Mouse (Mus musculus): ENCODE measurements around the gene Nme3. TPM values are rescaled to one million over a fixed set of nuclear protein-coding genes. Genes with fewer than 3 reads are reported as not detected.

The Nme3 gene
- polyA plus RNA-seq (2015; fragmentation: Nextera tagmentation; extraction: Ambion mirVana): 37.1 and 37.8 TPM in 2 replicates

- peak within 1 kb of the TSS; percentile 87 for H3K4me2 ChIP-seq (ENCODE audit: low read depth, low read length)
- peaks cover 60% of the 10 kb centered on the region for H3K36me3 ChIP-seq (replicated peaks; ENCODE audit: insufficient read depth, low read length)
These were observed at the start of gene Nme3 for GRCm38 (mm10) chr17:24896241-24896992. Gene Nme3, plus strand, starts transcription at chr17:24896500.

DNA sequence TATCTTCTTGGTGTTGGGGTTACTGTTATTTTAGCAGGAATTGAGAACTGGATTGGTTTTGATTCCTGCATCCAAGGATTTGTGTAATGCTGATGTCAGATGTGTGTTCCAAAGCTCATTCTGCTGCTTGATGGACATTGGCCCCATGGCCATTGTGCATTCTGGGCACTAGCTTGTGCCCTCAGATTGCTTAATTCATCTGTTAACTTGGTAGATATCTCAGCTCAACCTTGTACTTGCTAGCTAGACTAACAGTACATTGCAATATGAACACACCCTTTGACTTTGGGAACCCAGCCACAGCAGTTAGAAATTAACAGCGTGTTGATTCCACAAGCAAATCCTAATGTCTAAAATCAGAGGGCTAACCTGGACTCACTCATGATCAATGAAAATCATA is 48.9 kb upstream of the Nme3 start:
- WGBS (ENCODE audit: insufficient replicate concordance): 76% methylated on average over 1 of the region's 1 CpGs
- H3K27ac ChIP-seq (ENCODE audit: low read depth): peak overlapping the region; percentile 68

More at GRCm38 (mm10) chr17:24896241-24896992, at the start of gene Nme3:
- Histone ChIP-seq H3K4me1 (ENCODE audit: insufficient read depth) (peaks cover 23% of the 10 kb centered on the region), H3K27ac (ENCODE audit: low read depth) (peak within 1 kb of the TSS; percentile 76), H3K9ac (replicated peaks) (peak within 1 kb of the TSS; percentile 89), H3K27me3 (ENCODE audit: insufficient read depth, low read length) (no peaks in the 10 kb centered on the region), H3K4me3 (ENCODE audit: low read depth, low read length) (peak within 1 kb of the TSS; percentile 86), H3K9me3 (ENCODE audit: low read length) (no peaks in the 10 kb centered on the region)
- no peak for TF ChIP-seq EP300 (IDR thresholded peaks at IDR 0.05; ENCODE audit: low read depth)
- peak; percentile 34 for TF ChIP-seq CTCF (IDR thresholded peaks at IDR 0.05; ENCODE audit: low read depth)
- WGBS (ENCODE audit: insufficient replicate concordance): 2% methylated on average over 50 of the region's 50 CpGs
- ATAC-seq (peak; percentile 72), DNase-seq (peak; percentile 91)

DNA sequence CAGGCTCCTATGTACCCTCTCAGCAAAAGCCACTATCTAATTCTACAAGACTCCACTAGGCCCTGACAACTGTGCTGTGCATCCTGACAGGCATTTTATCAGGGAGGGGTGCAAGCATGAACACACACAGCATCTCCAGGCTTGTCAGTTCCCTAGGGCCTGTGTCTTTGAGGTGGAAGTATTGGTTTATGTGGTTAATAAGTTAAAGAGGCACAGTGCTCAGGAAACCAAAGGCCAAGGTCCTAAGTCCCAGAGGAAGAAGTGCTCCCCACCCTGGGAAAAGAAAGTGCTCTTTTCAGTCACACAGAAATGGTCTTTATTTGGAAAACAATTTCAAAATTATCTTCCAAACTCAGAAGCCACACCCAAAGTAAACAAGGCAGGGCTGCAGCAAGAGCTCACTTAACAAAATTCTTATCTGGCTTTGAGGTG is 47.7 kb upstream of the Nme3 start:
- TF ChIP-seq CTCF (IDR thresholded peaks at IDR 0.05; ENCODE audit: low read depth) (peak; percentile 14; the same call in 1 of the 2 replicates), EP300 (IDR thresholded peaks at IDR 0.05; ENCODE audit: low read depth) (peak; percentile 68; the same call in 1 of the 2 replicates)
- no peaks in the 10 kb centered on the region for H3K27me3 ChIP-seq (ENCODE audit: insufficient read depth, low read length)
- peak overlapping the region; percentile 89 for H3K9ac ChIP-seq (replicated peaks)
- peaks cover 11% of the 10 kb centered on the region for H3K36me3 ChIP-seq (replicated peaks; ENCODE audit: insufficient read depth, low read length)
- peak; percentile 39 for DNase-seq
- H3K4me3 ChIP-seq (ENCODE audit: low read depth, low read length): peak overlapping the region; percentile 95
- H3K4me2 ChIP-seq (ENCODE audit: low read depth, low read length): peak overlapping the region; percentile 84
- H3K27ac ChIP-seq (ENCODE audit: low read depth): peak overlapping the region; percentile 97
- H3K9me3 ChIP-seq (ENCODE audit: low read length): no peaks in the 10 kb centered on the region
- H3K4me1 ChIP-seq (ENCODE audit: insufficient read depth): peaks cover 22% of the 10 kb centered on the region
- no peak for ATAC-seq

More for the DNA sequence above, 48.9 kb upstream of the Nme3 start:
- H3K4me3 ChIP-seq (ENCODE audit: low read depth, low read length): peak overlapping the region; percentile 95
- H3K4me1 ChIP-seq (ENCODE audit: insufficient read depth): peaks cover 22% of the 10 kb centered on the region
- H3K27me3 ChIP-seq (ENCODE audit: insufficient read depth, low read length): no peaks in the 10 kb centered on the region
- TF ChIP-seq EP300 (IDR thresholded peaks at IDR 0.05; ENCODE audit: low read depth) (peak; percentile 82), CTCF (IDR thresholded peaks at IDR 0.05; ENCODE audit: low read depth) (no peak)
- H3K9me3 ChIP-seq (ENCODE audit: low read length): no peaks in the 10 kb centered on the region
- ATAC-seq (peak; percentile 10), DNase-seq (peak; percentile 48)
- H3K4me2 ChIP-seq (ENCODE audit: low read depth, low read length): peak overlapping the region; percentile 84
- no peak overlapping the region for H3K9ac ChIP-seq (replicated peaks)
- peaks cover under 1% of the 10 kb centered on the region; the same call in 1 of the 2 replicates for H3K36me3 ChIP-seq (replicated peaks; ENCODE audit: insufficient read depth, low read length)

GRCm38 (mm10) chr17:24849733-24850064 is 46.6 kb upstream of the Nme3 start:
- peak overlapping the region; percentile 95 for H3K4me3 ChIP-seq (ENCODE audit: low read depth, low read length)
- H3K36me3 ChIP-seq (replicated peaks; ENCODE audit: insufficient read depth, low read length): peaks cover 20% of the 10 kb centered on the region
- H3K27me3 ChIP-seq (ENCODE audit: insufficient read depth, low read length): no peaks in the 10 kb centered on the region
- peak overlapping the region; percentile 84 for H3K4me2 ChIP-seq (ENCODE audit: low read depth, low read length)
- peaks cover 22% of the 10 kb centered on the region for H3K4me1 ChIP-seq (ENCODE audit: insufficient read depth)
- under 1% methylated on average over 21 of the region's 21 CpGs for WGBS (ENCODE audit: insufficient replicate concordance)
- no peaks in the 10 kb centered on the region for H3K9me3 ChIP-seq (ENCODE audit: low read length)
- H3K9ac ChIP-seq (replicated peaks): peak overlapping the region; percentile 89
- H3K27ac ChIP-seq (ENCODE audit: low read depth): peak overlapping the region; percentile 97
- DNase-seq: no peak
- ATAC-seq: peak; percentile 30
- TF ChIP-seq EP300 (IDR thresholded peaks at IDR 0.05; ENCODE audit: low read depth): no peak
- TF ChIP-seq CTCF (IDR thresholded peaks at IDR 0.05; ENCODE audit: low read depth): peak; percentile 58

GRCm38 (mm10) chr17:24850065-24850772 is 46.1 kb upstream of the Nme3 start, which contains the start of gene Fahd1:
Gene Fahd1, minus strand, starts transcription at chr17:24850364.
- Histone ChIP-seq H3K4me1 (ENCODE audit: insufficient read depth) (peaks cover 22% of the 10 kb centered on the region), H3K36me3 (replicated peaks; ENCODE audit: insufficient read depth, low read length) (peaks cover 23% of the 10 kb centered on the region), H3K27ac (ENCODE audit: low read depth) (peak within 1 kb of the TSS; percentile 97), H3K9ac (replicated peaks) (peak within 1 kb of the TSS; percentile 95), H3K27me3 (ENCODE audit: insufficient read depth, low read length) (no peaks in the 10 kb centered on the region), H3K9me3 (ENCODE audit: low read length) (no peaks in the 10 kb centered on the region), H3K4me2 (ENCODE audit: low read depth, low read length) (peak within 1 kb of the TSS; percentile 84), H3K4me3 (ENCODE audit: low read depth, low read length) (peak within 1 kb of the TSS; percentile 95)
- DNase-seq (peak; percentile 97), ATAC-seq (peak; percentile 91)
- WGBS (ENCODE audit: insufficient replicate concordance): under 1% methylated on average over 53 of the region's 58 CpGs
- peak; percentile 79; the same call in 1 of the 2 replicates for TF ChIP-seq EP300 (IDR thresholded peaks at IDR 0.05; ENCODE audit: low read depth)
- peak; percentile 37 for TF ChIP-seq CTCF (IDR thresholded peaks at IDR 0.05; ENCODE audit: low read depth)

- H3K9me3 ChIP-seq (ENCODE audit: low read length): no peaks in the 10 kb centered on the region
- ATAC-seq (no peak), DNase-seq (no peak)
- H3K4me3 ChIP-seq (ENCODE audit: low read depth, low read length): peak overlapping the region; percentile 95
- no peaks in the 10 kb centered on the region for H3K27me3 ChIP-seq (ENCODE audit: insufficient read depth, low read length)
- peaks cover 28% of the 10 kb centered on the region for H3K36me3 ChIP-seq (replicated peaks; ENCODE audit: insufficient read depth, low read length)
- peak overlapping the region; percentile 84 for H3K4me2 ChIP-seq (ENCODE audit: low read depth, low read length)
- H3K4me1 ChIP-seq (ENCODE audit: insufficient read depth): peaks cover 22% of the 10 kb centered on the region
- H3K27ac ChIP-seq (ENCODE audit: low read depth): peak overlapping the region; percentile 97
- WGBS (ENCODE audit: insufficient replicate concordance): under 1% methylated on average over 19 of the region's 20 CpGs
- no peak for TF ChIP-seq CTCF (IDR thresholded peaks at IDR 0.05; ENCODE audit: low read depth)
- no peak for TF ChIP-seq EP300 (IDR thresholded peaks at IDR 0.05; ENCODE audit: low read depth)
- peak overlapping the region; percentile 95 for H3K9ac ChIP-seq (replicated peaks)
These were observed 45.5 kb upstream of the Nme3 start for GRCm38 (mm10) chr17:24850773-24851127.
